Mouse (Mus musculus): ENCODE results near the gene Rpl6. TPM values are rescaled to one million over a fixed set of nuclear protein-coding genes. Genes with fewer than 3 reads are reported as not detected.
"Not testable (repeated sequence)": the region's sequence is repeated elsewhere in the genome, so short reads cannot be mapped to it uniquely, and the experiment has no call there.

Gene Rpl6
- total RNA-seq, 2 experiments from 2014 or later, result 445 to 518 TPM

DNA sequence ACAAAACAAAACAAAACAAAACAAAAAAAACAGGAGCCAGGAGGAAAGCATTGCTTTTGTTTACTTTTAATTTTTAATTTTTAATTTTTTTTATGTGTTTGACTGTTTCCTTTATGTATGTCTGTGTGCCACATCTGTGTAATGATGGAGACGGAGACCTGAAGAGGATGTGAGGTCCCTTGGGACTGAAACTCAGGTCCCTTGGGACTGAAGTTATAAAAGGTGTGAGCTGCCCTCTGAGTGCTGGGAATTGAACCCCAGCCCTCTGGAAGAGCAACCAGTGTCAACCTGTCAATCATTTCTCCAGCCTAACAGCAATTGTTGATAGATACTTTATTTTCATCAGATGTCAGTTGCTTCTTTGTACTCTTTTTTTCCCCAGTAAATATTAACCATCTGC is 14.9 kb downstream of the Rpl6 start:
- no peak overlapping the region for H3K4me3 ChIP-seq
- intact Hi-C loops (cut with DNase I), result loop anchor here (5.0 to 10.0 kb wide), 2 partner anchors 163 to 236 kb away; partner anchors contain the start of genes Erp29 and Tmem116

DNA sequence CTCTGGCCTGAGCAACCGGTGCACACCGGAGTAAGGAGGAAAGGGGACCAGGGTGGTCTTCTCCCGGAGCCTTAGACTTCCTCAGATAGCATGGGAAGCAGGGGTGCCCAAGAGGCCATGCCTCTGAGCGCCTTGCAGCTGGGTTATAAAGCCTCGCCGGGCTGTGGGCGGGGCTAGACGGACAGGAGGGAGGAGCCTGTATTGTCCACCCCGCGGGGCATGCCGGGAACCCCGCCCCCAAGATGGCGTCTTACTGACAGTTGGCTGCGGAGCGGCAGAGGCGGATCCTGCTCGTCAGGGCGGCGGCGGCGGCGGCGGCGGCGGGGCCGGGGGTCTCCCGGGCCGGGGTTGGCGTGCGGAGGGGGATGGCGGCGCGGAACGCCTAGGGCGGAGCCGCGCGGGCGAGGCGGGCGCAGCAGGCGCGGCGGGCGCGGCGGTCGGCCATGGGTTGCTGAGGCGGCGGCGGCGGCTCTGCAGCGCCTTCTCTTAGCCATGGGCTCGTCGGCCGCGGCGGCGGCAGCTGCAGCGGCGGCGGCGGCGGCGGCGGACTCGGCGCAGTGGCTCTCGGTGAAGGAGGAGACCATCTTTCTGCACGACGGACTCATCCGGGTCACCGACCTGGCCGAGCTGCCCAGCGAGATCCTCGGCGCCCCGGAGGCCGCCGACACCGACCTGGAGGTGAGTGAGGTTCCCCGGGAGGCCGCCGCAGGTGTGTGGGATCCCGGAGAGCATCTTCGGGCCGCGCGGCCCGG is 15.9 kb downstream of the Rpl6 start, which contains the start of gene Hectd4:
TSS of gene Hectd4 (plus strand) at position 240 of the 752 bp plus-strand sequence.
- no peak for TF ChIP-seq CTCF (IDR thresholded peaks at IDR 0.05)
- Histone ChIP-seq H3K27ac (peak within 1 kb of the TSS; percentile 88), H3K4me3 (peak within 1 kb of the TSS; percentile 90)
- peak; percentile 98 for DNase-seq
- intact Hi-C loops (cut with DNase I), result loop anchor here (5.0 to 10.0 kb wide), 2 partner anchors 162 to 235 kb away; partner anchors contain the start of genes Erp29 and Tmem116

More for the DNA sequence above, 14.9 kb downstream of the Rpl6 start:
- TF ChIP-seq CTCF (IDR thresholded peaks at IDR 0.05), result no peak
- H3K27ac ChIP-seq, result no peak overlapping the region
- no peak for DNase-seq

DNA sequence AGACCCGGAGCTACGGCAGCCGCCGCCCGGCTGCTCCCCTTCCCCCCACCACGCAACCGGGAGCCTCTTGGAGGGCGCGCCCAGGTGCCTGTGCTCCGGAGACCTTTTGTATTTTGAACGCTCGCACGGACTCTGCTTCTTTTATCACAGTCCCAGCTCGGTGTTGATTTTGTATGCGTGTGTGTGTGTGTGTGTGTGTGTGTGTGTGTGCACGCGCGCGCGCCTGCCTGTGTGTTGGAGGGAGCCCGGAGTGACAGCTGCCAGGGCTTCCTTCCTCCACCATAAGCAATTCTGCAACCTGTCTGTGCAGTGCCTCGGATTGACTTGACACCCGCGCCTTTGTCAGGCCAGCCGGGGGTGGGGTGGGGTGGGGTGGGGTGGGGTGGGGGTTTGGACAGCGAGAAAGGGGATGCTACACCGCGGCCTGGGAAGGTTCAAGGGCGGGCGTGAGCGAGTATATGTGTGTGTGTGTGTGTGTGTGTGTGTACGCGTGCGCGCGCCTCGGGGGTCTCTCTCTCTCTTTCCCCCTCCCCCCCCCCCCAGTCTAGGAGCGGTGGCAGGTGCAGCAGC is 16.5 kb downstream of the Rpl6 start:
- Histone ChIP-seq H3K27ac (peak overlapping the region; percentile 88), H3K4me3 (peak overlapping the region; percentile 90)
- intact Hi-C loops (cut with DNase I), result no loop called here
- DNase-seq, result peak; percentile 37
- no peak for TF ChIP-seq CTCF (IDR thresholded peaks at IDR 0.05)

DNA sequence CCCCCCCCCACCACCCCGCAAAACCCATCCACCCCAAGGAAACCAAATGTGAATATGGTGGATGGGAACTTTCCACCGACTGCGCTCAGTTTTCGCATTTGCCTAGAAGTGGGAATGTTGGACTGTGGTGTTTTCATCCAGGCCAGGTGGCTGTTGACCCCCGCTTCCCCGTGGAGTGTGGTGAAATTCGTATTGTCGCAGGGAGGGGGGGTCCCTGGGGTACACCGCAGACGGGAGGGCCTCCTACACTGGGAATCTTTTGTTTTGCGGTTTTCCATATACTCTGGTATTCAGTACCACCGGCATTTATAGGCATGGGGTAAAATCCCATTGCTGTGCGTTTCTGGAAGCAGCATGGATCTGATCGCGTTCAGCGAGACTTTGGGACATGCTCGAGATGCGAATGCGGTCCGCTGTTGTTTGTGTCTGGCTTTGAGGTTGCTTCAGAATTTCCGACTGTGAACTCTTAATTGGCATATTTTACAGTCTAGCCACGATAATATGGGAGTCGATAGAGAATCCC is 17.1 kb downstream of the Rpl6 start:
- intact Hi-C loops (cut with DNase I), result no loop called here
- Histone ChIP-seq H3K27ac (no peak overlapping the region), H3K4me3 (peak overlapping the region; percentile 90)
- TF ChIP-seq CTCF (IDR thresholded peaks at IDR 0.05), result no peak
- DNase-seq, result no peak

DNA sequence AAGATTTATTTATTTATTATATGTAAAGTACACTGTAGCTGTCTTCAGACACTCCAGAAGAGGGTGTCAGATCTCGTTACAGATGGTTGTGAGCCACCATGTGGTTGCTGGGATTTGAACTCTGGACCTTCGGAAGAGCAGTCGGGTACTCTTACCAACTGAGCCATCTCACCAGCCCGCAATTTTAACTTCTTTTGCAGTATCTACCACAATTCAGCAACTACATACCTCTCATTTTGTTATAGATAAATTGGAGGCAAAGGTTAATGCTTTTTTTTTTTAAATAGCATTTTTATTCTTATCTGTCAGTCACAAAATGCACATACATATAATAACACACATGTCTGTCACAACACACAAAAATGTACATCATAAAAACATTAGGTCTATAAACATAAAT is 19.7 kb downstream of the Rpl6 start:
- H3K27ac ChIP-seq; intact Hi-C loops (cut with DNase I); DNase-seq; H3K4me3 ChIP-seq: not testable (repeated sequence)

DNA sequence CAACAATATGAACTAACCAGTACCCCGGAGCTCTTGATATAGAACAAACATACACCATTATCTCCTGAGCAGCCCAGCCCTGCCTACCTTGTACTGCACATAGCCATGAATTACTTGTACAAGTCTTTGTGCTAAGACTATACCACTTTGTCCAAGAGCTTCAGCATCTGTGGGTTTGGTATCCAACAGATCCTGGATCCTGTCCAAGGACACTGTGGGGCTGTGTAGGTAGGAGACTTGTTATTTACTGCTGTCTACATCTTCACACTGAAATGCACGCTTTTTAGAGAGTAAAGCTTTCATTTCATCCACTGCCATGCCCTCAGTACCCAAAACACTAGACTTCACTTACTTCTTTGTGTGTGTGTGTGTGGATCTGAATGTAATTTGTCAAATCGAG is 20.6 kb downstream of the Rpl6 start:
- no peak for DNase-seq
- H3K27ac ChIP-seq, result no peak overlapping the region
- H3K4me3 ChIP-seq, result no peak overlapping the region
- intact Hi-C loops (cut with DNase I), result no loop called here
- no peak for TF ChIP-seq CTCF (IDR thresholded peaks at IDR 0.05)

DNA sequence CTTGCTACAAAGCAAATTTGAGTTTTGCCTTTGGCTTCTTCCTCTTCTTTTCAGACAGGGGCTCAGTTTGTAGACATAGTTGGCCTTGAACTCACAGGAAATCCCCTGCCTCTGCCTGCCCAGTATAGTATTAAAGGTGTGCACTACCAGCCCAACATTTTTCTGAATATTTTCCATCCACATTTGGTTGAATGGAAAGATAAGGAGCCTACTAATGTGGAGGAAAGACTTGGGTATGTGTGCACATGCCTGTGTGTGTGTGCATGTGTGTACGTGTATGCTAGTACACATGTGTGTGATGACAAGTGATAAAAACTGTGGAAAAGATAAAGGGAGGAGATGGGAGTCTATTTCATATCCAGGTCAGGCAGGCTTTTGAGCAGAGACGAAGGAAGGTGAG is 21.6 kb downstream of the Rpl6 start:
- no peak overlapping the region for H3K4me3 ChIP-seq
- H3K27ac ChIP-seq, result no peak overlapping the region
- intact Hi-C loops (cut with DNase I), result no loop called here
- TF ChIP-seq CTCF (IDR thresholded peaks at IDR 0.05), result no peak
- DNase-seq, result no peak

DNA sequence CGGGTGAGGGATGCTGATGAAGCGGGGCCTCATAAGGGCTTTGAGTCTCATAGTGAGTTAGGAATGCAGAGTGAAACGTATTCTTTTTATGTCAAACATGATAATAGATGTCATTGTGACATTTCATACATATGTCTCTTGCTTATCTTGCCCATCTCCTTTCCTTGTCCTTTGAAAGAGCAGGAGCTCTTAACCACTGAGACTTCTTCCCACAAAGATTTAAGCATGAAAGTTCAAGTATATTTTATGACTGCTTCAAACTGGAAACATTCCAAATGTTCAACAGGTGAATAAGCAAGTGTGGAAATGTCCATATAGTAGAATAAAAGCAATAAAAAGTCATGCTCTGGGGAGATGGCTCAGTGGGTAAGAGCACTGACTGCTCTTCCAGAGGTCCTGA is 22.1 kb downstream of the Rpl6 start:
- no peak for DNase-seq
- intact Hi-C loops (cut with DNase I), result no loop called here

DNA sequence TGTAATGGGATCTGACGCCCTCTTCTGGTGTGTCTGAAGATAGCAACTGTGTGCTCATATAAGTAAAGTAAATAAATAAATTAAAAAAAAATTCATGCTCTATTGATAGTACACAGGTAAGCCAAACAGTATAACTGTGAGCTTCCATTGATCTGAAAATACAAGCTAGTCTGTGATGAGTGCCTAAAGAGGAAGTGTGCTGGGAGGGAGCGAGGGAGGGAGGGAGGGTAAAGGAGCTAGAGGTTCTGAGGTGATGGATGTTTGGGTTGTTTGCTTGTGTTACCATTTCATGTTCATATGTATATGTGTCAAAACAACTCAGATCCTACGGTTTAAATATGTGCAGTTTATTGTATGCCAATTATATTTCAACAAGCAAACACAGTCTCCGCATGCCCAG is 22.6 kb downstream of the Rpl6 start:
- TF ChIP-seq CTCF (IDR thresholded peaks at IDR 0.05), result no peak
- DNase-seq, result no peak
- no peak overlapping the region for H3K4me3 ChIP-seq
- intact Hi-C loops (cut with DNase I), result no loop called here
- H3K27ac ChIP-seq, result no peak overlapping the region

More for the DNA sequence above, 22.1 kb downstream of the Rpl6 start:
- H3K4me3 ChIP-seq, result no peak overlapping the region
- no peak overlapping the region for H3K27ac ChIP-seq
- TF ChIP-seq CTCF (IDR thresholded peaks at IDR 0.05), result no peak

DNA sequence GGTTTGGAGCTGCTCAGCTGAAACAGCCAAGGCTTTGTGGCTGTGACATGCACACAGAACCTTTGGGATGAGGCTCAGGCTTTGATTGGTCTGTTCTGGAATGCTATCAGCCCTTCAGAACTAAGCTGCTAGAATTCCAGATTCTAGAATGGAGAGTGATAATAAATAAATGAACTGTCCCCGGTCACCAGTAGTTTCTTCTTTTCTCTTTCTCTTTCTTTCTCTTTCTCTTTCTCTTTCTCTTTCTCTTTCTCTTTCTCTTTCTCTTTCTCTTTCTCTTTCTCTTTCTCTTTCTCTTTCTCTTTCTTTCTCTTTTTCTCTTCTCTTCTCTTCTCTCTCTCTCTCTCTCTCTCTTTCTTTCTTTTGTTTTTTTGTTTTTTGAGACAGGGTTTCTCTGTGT is 23.0 kb downstream of the Rpl6 start:
- H3K4me3 ChIP-seq; intact Hi-C loops (cut with DNase I); DNase-seq: not testable (repeated sequence)

DNA sequence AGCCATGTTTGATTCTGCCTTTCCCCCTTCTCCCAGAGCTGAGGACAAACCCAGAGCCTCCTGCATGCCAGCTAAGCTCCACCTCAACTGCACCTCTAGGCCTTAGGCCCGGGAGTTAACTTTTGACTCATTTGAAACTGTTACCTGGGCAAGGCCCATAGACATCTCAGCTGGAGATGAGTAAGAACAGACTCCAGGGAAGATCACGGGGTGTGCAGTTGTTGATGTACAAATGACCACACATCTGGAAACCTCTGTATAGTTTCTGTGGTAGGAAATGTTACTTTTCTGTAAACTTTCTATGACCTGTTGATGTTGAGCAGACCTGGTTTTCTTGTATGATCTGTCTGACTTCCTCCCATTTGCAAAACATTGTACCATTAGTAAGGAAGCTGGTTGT is 24.9 kb downstream of the Rpl6 start:
- Histone ChIP-seq H3K4me3 (no peak overlapping the region), H3K27ac (no peak overlapping the region)
- TF ChIP-seq CTCF (IDR thresholded peaks at IDR 0.05), result no peak
- intact Hi-C loops (cut with DNase I), result no loop called here
- no peak for DNase-seq

More for the DNA sequence above, 23.0 kb downstream of the Rpl6 start:
- not testable (repeated sequence) for H3K27ac ChIP-seq

DNA sequence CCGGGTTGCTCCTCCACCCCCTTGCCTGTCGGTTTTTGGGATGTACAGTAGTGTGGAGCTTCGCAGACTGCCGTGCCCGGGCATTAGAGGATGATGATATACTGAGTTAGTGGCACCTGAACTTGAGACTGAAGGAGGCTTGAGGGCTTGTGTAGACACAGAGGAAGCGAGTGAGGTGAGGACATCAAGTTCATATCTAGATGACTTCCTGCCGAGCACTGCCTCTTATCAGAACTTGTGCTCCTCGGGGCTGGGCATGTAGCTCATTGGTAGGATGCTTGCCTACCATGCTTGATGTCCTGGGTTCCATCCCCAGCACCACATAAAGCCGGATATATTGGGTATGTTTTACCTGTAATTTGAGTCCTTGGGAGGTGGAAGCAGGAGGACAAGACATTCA is 26.5 kb downstream of the Rpl6 start:
- Histone ChIP-seq H3K4me3 (no peak overlapping the region), H3K27ac (no peak overlapping the region)
- no peak for DNase-seq
- intact Hi-C loops (cut with DNase I), result no loop called here
- TF ChIP-seq CTCF (IDR thresholded peaks at IDR 0.05), result no peak

DNA sequence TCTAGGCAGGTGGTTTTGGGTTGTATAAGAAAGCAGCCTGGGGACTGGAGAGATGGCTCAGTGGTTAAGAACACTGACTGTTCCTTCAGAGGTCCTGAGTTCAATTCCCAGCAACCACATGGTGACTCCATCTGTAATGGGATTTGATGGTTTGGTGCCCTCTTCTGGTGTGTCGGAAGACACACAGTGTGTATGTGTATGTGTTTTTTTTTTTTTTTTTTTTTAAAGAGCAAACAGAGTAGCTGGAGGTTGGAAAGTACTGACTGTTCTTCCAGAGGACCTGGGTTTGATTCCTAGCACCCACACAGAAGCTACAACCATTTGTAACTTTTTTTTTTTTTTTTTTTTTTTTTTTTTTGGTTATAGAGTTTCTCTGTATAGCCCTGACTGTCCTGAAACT is 28.5 kb downstream of the Rpl6 start:
- H3K27ac ChIP-seq, result no peak overlapping the region
- no peak for DNase-seq
- intact Hi-C loops (cut with DNase I), result no loop called here
- 0 out of 2 replicates have a peak, but pooled peaks have one; percentile 1 for TF ChIP-seq CTCF (IDR thresholded peaks at IDR 0.05)
- H3K4me3 ChIP-seq, result no peak overlapping the region
